Mouse (Mus musculus): ENCODE data around the gene Cdh16.

DNA sequence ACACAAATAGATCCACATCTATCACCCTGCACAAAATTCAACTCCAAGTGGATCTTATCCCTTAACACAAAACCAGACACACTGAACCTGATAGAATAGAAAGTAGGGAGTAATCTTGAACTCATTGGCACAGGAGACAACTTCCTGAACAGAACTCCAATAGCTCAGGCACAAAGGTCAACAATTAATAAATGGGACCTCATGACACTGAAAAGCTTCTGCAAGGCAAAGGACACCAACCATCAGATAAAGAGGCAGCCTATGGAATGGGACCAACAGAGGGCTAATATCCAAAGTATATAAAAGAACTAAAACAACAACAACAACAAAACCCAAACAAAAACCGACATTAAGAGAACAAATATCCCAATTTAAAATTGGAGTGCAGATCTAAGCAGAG lies 39.7 kb downstream of the Cdh16 start:
- TF ChIP-seq CTCF (IDR thresholded peaks at IDR 0.05; ENCODE audit: borderline replicate concordance, insufficient read depth, low read length) (no peak), POLR2A (IDR thresholded peaks at IDR 0.05; ENCODE audit: low read depth, low read length) (no peak)
